Mouse (Mus musculus) embryonic facial prominence, embryonic 10.5 days (tissue): Measurements from ENCODE around the gene Igsf11. TPM values are rescaled to one million over a fixed set of nuclear protein-coding genes. Genes with fewer than 3 reads are reported as not detected.
A peak's percentile ranks its signal among the peaks of the same experiment; 100 is the strongest.

Experiments used
- DNase-seq: peaks from one replicate; pipeline ENCODE4 v3.0.0-alpha.2; 2017; ENCODE audit warnings: low spot score
- H3K27ac ChIP-seq: fragments of 300-500 bp; sonication (generic); replicated peaks from 2 replicates; pipeline ENCODE4 v1.5.1; 2016; ENCODE audit warnings: mild to moderate bottlenecking
- H3K27me3 ChIP-seq: fragments of 300-500 bp; sonication (generic); replicated peaks from 2 replicates; pipeline ENCODE4 v1.6.1; 2016; ENCODE audit warnings: low read depth, mild to moderate bottlenecking; ENCODE audit not compliant: poor library complexity, severe bottlenecking
- H3K36me3 ChIP-seq: fragments of 300-500 bp; sonication (generic); replicated peaks from 2 replicates; pipeline ENCODE4 v1.6.1; 2016; ENCODE audit warnings: mild to moderate bottlenecking, moderate library complexity
- H3K4me1 ChIP-seq: fragments of 300-500 bp; sonication (generic); 2 replicates; pipeline ENCODE4 v1.6.1; 2016
- H3K4me3 ChIP-seq: fragments of 300-500 bp; sonication (generic); 2 replicates; pipeline ENCODE4 v1.5.1; 2016; ENCODE audit warnings: mild to moderate bottlenecking, moderate library complexity
- H3K9me3 ChIP-seq: fragments of 300-500 bp; sonication (generic); 2 replicates; pipeline ENCODE4 v1.6.1; 2016; ENCODE audit warnings: mild to moderate bottlenecking
- WGBS: fragments of 180-500 bp; shearing (Covaris S2); methylation state at CpG from one replicate; pipeline ENCODE4 v1.1.7; 2016; 5-methylcytosine and 5-hydroxymethylcytosine counted together
- polyA plus RNA-seq: library from polyadenylated mRNA; unstranded; fragments of >200 nt; fragmentation: Nextera tagmentation; extraction: Ambion mirVana; gene quantifications from 2 replicates; pipeline ENCODE4 v1.2.1, GENCODE M21; 2016

Gene Igsf11
- polyA plus RNA-seq, 1 experiment from 2014 or later = 0.90 TPM

- 90% methylated on average over 7 of the region's 7 CpGs for WGBS
Observed at GRCm38 (mm10) chr16:39006978-39007377, 114.5 kb downstream of the Igsf11 start.

GRCm38 (mm10) chr16:39019449-39019848, 127.0 kb downstream of the Igsf11 start:
- DNase-seq = no peak
- Histone ChIP-seq H3K9me3 (no peaks in the 10 kb centered on the region; the same call in 1 of the 2 replicates), H3K4me3 (no peak overlapping the region), H3K27me3 (no peaks in the 10 kb centered on the region), H3K4me1 (no peaks in the 10 kb centered on the region), H3K36me3 (no peaks in the 10 kb centered on the region), H3K27ac (no peak overlapping the region)
- 77% methylated on average over 2 of the region's 2 CpGs for WGBS

More at GRCm38 (mm10) chr16:39006978-39007377, 114.5 kb downstream of the Igsf11 start:
- no peaks in the 10 kb centered on the region for H3K27me3 ChIP-seq
- no peaks in the 10 kb centered on the region for H3K36me3 ChIP-seq
- no peak overlapping the region for H3K4me3 ChIP-seq
- no peak for DNase-seq
- no peaks in the 10 kb centered on the region for H3K4me1 ChIP-seq
- H3K27ac ChIP-seq = no peak overlapping the region
- H3K9me3 ChIP-seq = no peaks in the 10 kb centered on the region

- no peaks in the 10 kb centered on the region for H3K27me3 ChIP-seq
- no peaks in the 10 kb centered on the region for H3K36me3 ChIP-seq
- no peak overlapping the region for H3K27ac ChIP-seq
- H3K9me3 ChIP-seq = no peaks in the 10 kb centered on the region
- no peak overlapping the region for H3K4me3 ChIP-seq
- H3K4me1 ChIP-seq = peaks cover 19% of the 10 kb centered on the region
- 62% methylated on average over 8 of the region's 8 CpGs for WGBS
- peak; percentile 22 for DNase-seq
Observed at GRCm38 (mm10) chr16:39025989-39026736, 133.7 kb downstream of the Igsf11 start.

GRCm38 (mm10) chr16:39031350-39031749, 138.9 kb downstream of the Igsf11 start:
- H3K27me3 ChIP-seq = no peaks in the 10 kb centered on the region
- H3K9me3 ChIP-seq = no peaks in the 10 kb centered on the region
- H3K4me3 ChIP-seq = no peak overlapping the region
- peaks cover 4% of the 10 kb centered on the region for H3K4me1 ChIP-seq
- no peak overlapping the region for H3K27ac ChIP-seq
- 83% methylated on average over 2 of the region's 2 CpGs for WGBS
- H3K36me3 ChIP-seq = no peaks in the 10 kb centered on the region
- DNase-seq = no peak

- peaks cover 6% of the 10 kb centered on the region; the same call in 1 of the 2 replicates for H3K4me1 ChIP-seq
- H3K27ac ChIP-seq = no peak overlapping the region
- no peaks in the 10 kb centered on the region for H3K27me3 ChIP-seq
- no peaks in the 10 kb centered on the region for H3K36me3 ChIP-seq
- no peak overlapping the region for H3K4me3 ChIP-seq
- no peaks in the 10 kb centered on the region for H3K9me3 ChIP-seq
- 62% methylated on average over 4 of the region's 4 CpGs for WGBS
- no peak for DNase-seq
Observed at GRCm38 (mm10) chr16:39037257-39037656, 144.8 kb downstream of the Igsf11 start.

- Histone ChIP-seq H3K27me3 (peaks cover 15% of the 10 kb centered on the region; the same call in 1 of the 2 replicates), H3K27ac (no peak overlapping the region), H3K9me3 (no peaks in the 10 kb centered on the region), H3K4me3 (no peak overlapping the region), H3K36me3 (no peaks in the 10 kb centered on the region), H3K4me1 (peaks cover 12% of the 10 kb centered on the region; the same call in 1 of the 2 replicates)
- WGBS = 26% methylated on average over 5 of the region's 5 CpGs
- DNase-seq = peak; percentile 27
Observed at GRCm38 (mm10) chr16:39044381-39044780, 151.9 kb downstream of the Igsf11 start.

- H3K27ac ChIP-seq = no peak overlapping the region
- peaks cover 27% of the 10 kb centered on the region; the same call in 1 of the 2 replicates for H3K27me3 ChIP-seq
- 7% methylated on average over 4 of the region's 4 CpGs for WGBS
- DNase-seq = peak; percentile 58
- H3K4me1 ChIP-seq = peaks cover 11% of the 10 kb centered on the region; the same call in 1 of the 2 replicates
- no peak overlapping the region for H3K4me3 ChIP-seq
- no peaks in the 10 kb centered on the region for H3K9me3 ChIP-seq
- no peaks in the 10 kb centered on the region for H3K36me3 ChIP-seq
Observed at GRCm38 (mm10) chr16:39048889-39049288, 156.4 kb downstream of the Igsf11 start.

- Histone ChIP-seq H3K4me1 (no peaks in the 10 kb centered on the region; the same call in 1 of the 2 replicates), H3K36me3 (no peaks in the 10 kb centered on the region), H3K27me3 (0 out of 2 replicates have a peak, but pooled peaks cover 23% of the 10 kb centered on the region), H3K4me3 (no peak overlapping the region), H3K27ac (no peak overlapping the region), H3K9me3 (no peaks in the 10 kb centered on the region)
- 0% methylated on average over 2 of the region's 2 CpGs for WGBS
- DNase-seq = peak; percentile 81
Observed at GRCm38 (mm10) chr16:39052971-39053370, 160.5 kb downstream of the Igsf11 start.

GRCm38 (mm10) chr16:39053779-39054178, 161.3 kb downstream of the Igsf11 start:
- Histone ChIP-seq H3K27me3 (0 out of 2 replicates have a peak, but pooled peaks cover 17% of the 10 kb centered on the region), H3K27ac (no peak overlapping the region), H3K4me3 (no peak overlapping the region), H3K4me1 (no peaks in the 10 kb centered on the region; the same call in 1 of the 2 replicates), H3K36me3 (no peaks in the 10 kb centered on the region), H3K9me3 (no peaks in the 10 kb centered on the region)
- WGBS = 74% methylated on average over 2 of the region's 2 CpGs
- DNase-seq = no peak

GRCm38 (mm10) chr16:39056061-39056460, 163.6 kb downstream of the Igsf11 start:
- DNase-seq = peak; percentile 48
- Histone ChIP-seq H3K4me3 (no peak overlapping the region), H3K27me3 (0 out of 2 replicates have a peak, but pooled peaks cover 12% of the 10 kb centered on the region), H3K27ac (no peak overlapping the region), H3K36me3 (no peaks in the 10 kb centered on the region), H3K4me1 (peaks cover 7% of the 10 kb centered on the region; the same call in 1 of the 2 replicates), H3K9me3 (no peaks in the 10 kb centered on the region)
- WGBS = 19% methylated on average over 6 of the region's 6 CpGs

- Histone ChIP-seq H3K27ac (no peak overlapping the region), H3K9me3 (no peaks in the 10 kb centered on the region), H3K36me3 (no peaks in the 10 kb centered on the region), H3K4me1 (peaks cover 7% of the 10 kb centered on the region; the same call in 1 of the 2 replicates), H3K4me3 (no peak overlapping the region), H3K27me3 (0 out of 2 replicates have a peak, but pooled peaks cover 12% of the 10 kb centered on the region)
- WGBS = 78% methylated on average over 12 of the region's 12 CpGs
- DNase-seq = no peak
Observed at GRCm38 (mm10) chr16:39056961-39057360, 164.5 kb downstream of the Igsf11 start.

GRCm38 (mm10) chr16:39058869-39059268, 166.4 kb downstream of the Igsf11 start:
- no peaks in the 10 kb centered on the region for H3K36me3 ChIP-seq
- WGBS = 93% methylated on average over 2 of the region's 2 CpGs

GRCm38 (mm10) chr16:39062596-39062995, 170.1 kb downstream of the Igsf11 start:
- no peak for DNase-seq
- WGBS = 33% methylated on average over 5 of the region's 5 CpGs
- H3K27ac ChIP-seq = no peak overlapping the region
- H3K36me3 ChIP-seq = no peaks in the 10 kb centered on the region
- peaks cover 13% of the 10 kb centered on the region for H3K4me1 ChIP-seq
- H3K4me3 ChIP-seq = no peak overlapping the region
- H3K27me3 ChIP-seq = no peaks in the 10 kb centered on the region
- no peaks in the 10 kb centered on the region for H3K9me3 ChIP-seq

More at GRCm38 (mm10) chr16:39058869-39059268, 166.4 kb downstream of the Igsf11 start:
- H3K27me3 ChIP-seq = 0 out of 2 replicates have a peak, but pooled peaks cover 5% of the 10 kb centered on the region
- H3K9me3 ChIP-seq = no peaks in the 10 kb centered on the region
- no peak for DNase-seq
- H3K4me1 ChIP-seq = peaks cover 7% of the 10 kb centered on the region; the same call in 1 of the 2 replicates
- H3K27ac ChIP-seq = no peak overlapping the region
- no peak overlapping the region for H3K4me3 ChIP-seq
